Mouse (Mus musculus): ENCODE data around the gene Crtap. TPM values are rescaled to one million over a fixed set of nuclear protein-coding genes. Genes with fewer than 3 reads are reported as not detected.
A peak's percentile ranks its signal among the peaks of the same experiment; 100 is the strongest.
"Not testable (repeated sequence)": the region's sequence is repeated elsewhere in the genome, so short reads cannot be mapped to it uniquely, and the experiment has no call there.

Crtap gene
- polyA plus RNA-seq, 2 experiments, result 12.8 to 13.7 TPM

- H3K27me3 ChIP-seq (ENCODE audit: control insufficient read depth, insufficient read depth, low read length), result no peaks in the 10 kb centered on the region
- no peak overlapping the region for H3K4me3 ChIP-seq (ENCODE audit: insufficient read depth in 1 of 2, low read depth in 2 of 2, low read length in 2 of 2)
- 63% methylated on average over 10 of the region's 10 CpGs for WGBS (ENCODE audit: insufficient replicate concordance)
- H3K9ac ChIP-seq (replicated peaks), result no peak overlapping the region
- ATAC-seq (ENCODE audit: insufficient read depth), result no peak
- H3K4me2 ChIP-seq (ENCODE audit: low read depth), result no peak overlapping the region
- H3K4me1 ChIP-seq (replicated peaks; ENCODE audit: control insufficient read depth in 2 of 2, insufficient read depth in 2 of 2, low read length in 1 of 2), result no peaks in the 10 kb centered on the region
- H3K9me3 ChIP-seq (ENCODE audit: control insufficient read depth, low read length), result no peaks in the 10 kb centered on the region
- no peak overlapping the region for H3K27ac ChIP-seq
- no peak for TF ChIP-seq EP300 (IDR thresholded peaks at IDR 0.05; ENCODE audit: low read depth)
- no peak for TF ChIP-seq CTCF (IDR thresholded peaks at IDR 0.05; ENCODE audit: low read depth)
- no peak for DNase-seq (ENCODE audit: low read depth in 3 of 3, low spot score in 3 of 3)
- H3K36me3 ChIP-seq (replicated peaks; ENCODE audit: control insufficient read depth, insufficient read depth, low read depth), result no peaks in the 10 kb centered on the region
Observed at GRCm38 (mm10) chr9:114375276-114375962, 15.1 kb downstream of the Crtap start.

- H3K9me3 ChIP-seq (ENCODE audit: control insufficient read depth, low read length); H3K4me3 ChIP-seq (ENCODE audit: insufficient read depth in 1 of 2, low read depth in 2 of 2, low read length in 2 of 2); H3K4me1 ChIP-seq (replicated peaks; ENCODE audit: control insufficient read depth in 2 of 2, insufficient read depth in 2 of 2, low read length in 1 of 2); H3K36me3 ChIP-seq (replicated peaks; ENCODE audit: control insufficient read depth, insufficient read depth, low read depth); DNase-seq (ENCODE audit: low read depth in 3 of 3, low spot score in 3 of 3); H3K27me3 ChIP-seq (ENCODE audit: control insufficient read depth, insufficient read depth, low read length); H3K27ac ChIP-seq; H3K4me2 ChIP-seq (ENCODE audit: low read depth); ATAC-seq (ENCODE audit: insufficient read depth); H3K9ac ChIP-seq (replicated peaks): not testable (repeated sequence)
- WGBS (ENCODE audit: insufficient replicate concordance), result 29% methylated on average over 5 of the region's 5 CpGs
- peak; percentile 53 for TF ChIP-seq CTCF (IDR thresholded peaks at IDR 0.05; ENCODE audit: low read depth)
Observed at GRCm38 (mm10) chr9:114371717-114372116, 18.8 kb downstream of the Crtap start.

- H3K27me3 ChIP-seq (ENCODE audit: control insufficient read depth, insufficient read depth, low read length); ATAC-seq (ENCODE audit: insufficient read depth); DNase-seq (ENCODE audit: low read depth in 3 of 3, low spot score in 3 of 3); H3K4me3 ChIP-seq (ENCODE audit: insufficient read depth in 1 of 2, low read depth in 2 of 2, low read length in 2 of 2); H3K9ac ChIP-seq (replicated peaks); H3K4me1 ChIP-seq (replicated peaks; ENCODE audit: control insufficient read depth in 2 of 2, insufficient read depth in 2 of 2, low read length in 1 of 2); H3K36me3 ChIP-seq (replicated peaks; ENCODE audit: control insufficient read depth, insufficient read depth, low read depth); H3K9me3 ChIP-seq (ENCODE audit: control insufficient read depth, low read length); H3K27ac ChIP-seq; H3K4me2 ChIP-seq (ENCODE audit: low read depth): not testable (repeated sequence)
- WGBS (ENCODE audit: insufficient replicate concordance), result 48% methylated on average over 5 of the region's 5 CpGs
- TF ChIP-seq CTCF (IDR thresholded peaks at IDR 0.05; ENCODE audit: low read depth), result peak; percentile 25; the same call in 1 of the 2 replicates
Observed at GRCm38 (mm10) chr9:114369389-114369788, 21.1 kb downstream of the Crtap start.

- WGBS (ENCODE audit: insufficient replicate concordance), result 12% methylated on average over 12 of the region's 12 CpGs
- 0 out of 4 replicates have a peak, but pooled peaks cover 0 to 2% of the 10 kb centered on the region in 2 experiments for H3K4me1 ChIP-seq (replicated peaks; ENCODE audit: control insufficient read depth in 2 of 2, insufficient read depth in 2 of 2, low read length in 1 of 2)
- H3K36me3 ChIP-seq (replicated peaks; ENCODE audit: control insufficient read depth, insufficient read depth, low read depth), result no peaks in the 10 kb centered on the region
- ATAC-seq (ENCODE audit: insufficient read depth), result peak; percentile 25; the same call in 1 of the 2 replicates
- peak overlapping the region; percentile 33 to 43 for H3K4me3 ChIP-seq (ENCODE audit: insufficient read depth in 1 of 2, low read depth in 2 of 2, low read length in 2 of 2)
- H3K9ac ChIP-seq (replicated peaks), result no peak overlapping the region
- H3K9me3 ChIP-seq (ENCODE audit: control insufficient read depth, low read length), result no peaks in the 10 kb centered on the region
- peak overlapping the region; percentile 58 for H3K4me2 ChIP-seq (ENCODE audit: low read depth)
- DNase-seq (ENCODE audit: low read depth in 3 of 3, low spot score in 3 of 3), result no peak
- no peaks in the 10 kb centered on the region for H3K27me3 ChIP-seq (ENCODE audit: control insufficient read depth, insufficient read depth, low read length)
- no peak for TF ChIP-seq CTCF (IDR thresholded peaks at IDR 0.05; ENCODE audit: low read depth)
- TF ChIP-seq EP300 (IDR thresholded peaks at IDR 0.05; ENCODE audit: low read depth), result no peak
- H3K27ac ChIP-seq, result no peak overlapping the region
Observed at GRCm38 (mm10) chr9:114368471-114368858, 22.0 kb downstream of the Crtap start.

GRCm38 (mm10) chr9:114367783-114368470, 22.5 kb downstream of the Crtap start:
- H3K27ac ChIP-seq, result no peak overlapping the region
- no peak for DNase-seq (ENCODE audit: low read depth in 3 of 3, low spot score in 3 of 3)
- H3K9me3 ChIP-seq (ENCODE audit: control insufficient read depth, low read length), result no peaks in the 10 kb centered on the region
- peak overlapping the region; percentile 33 to 43 for H3K4me3 ChIP-seq (ENCODE audit: insufficient read depth in 1 of 2, low read depth in 2 of 2, low read length in 2 of 2)
- WGBS (ENCODE audit: insufficient replicate concordance), result under 1% methylated on average over 48 of the region's 48 CpGs
- no peaks in the 10 kb centered on the region for H3K36me3 ChIP-seq (replicated peaks; ENCODE audit: control insufficient read depth, insufficient read depth, low read depth)
- no peak overlapping the region; the same call in 1 of the 2 replicates for H3K9ac ChIP-seq (replicated peaks)
- peak; percentile 74; the same call in 1 of the 2 replicates for ATAC-seq (ENCODE audit: insufficient read depth)
- H3K4me1 ChIP-seq (replicated peaks; ENCODE audit: control insufficient read depth in 2 of 2, insufficient read depth in 2 of 2, low read length in 1 of 2), result 0 out of 4 replicates have a peak, but pooled peaks cover 0 to 2% of the 10 kb centered on the region in 2 experiments
- H3K27me3 ChIP-seq (ENCODE audit: control insufficient read depth, insufficient read depth, low read length), result no peaks in the 10 kb centered on the region
- peak overlapping the region; percentile 58 for H3K4me2 ChIP-seq (ENCODE audit: low read depth)
- no peak for TF ChIP-seq CTCF (IDR thresholded peaks at IDR 0.05; ENCODE audit: low read depth)
- no peak for TF ChIP-seq EP300 (IDR thresholded peaks at IDR 0.05; ENCODE audit: low read depth)

- H3K27me3 ChIP-seq (ENCODE audit: control insufficient read depth, insufficient read depth, low read length); H3K9me3 ChIP-seq (ENCODE audit: control insufficient read depth, low read length); DNase-seq (ENCODE audit: low read depth in 3 of 3, low spot score in 3 of 3); ATAC-seq (ENCODE audit: insufficient read depth); H3K4me1 ChIP-seq (replicated peaks; ENCODE audit: control insufficient read depth in 2 of 2, insufficient read depth in 2 of 2, low read length in 1 of 2); H3K27ac ChIP-seq; H3K4me2 ChIP-seq (ENCODE audit: low read depth); H3K36me3 ChIP-seq (replicated peaks; ENCODE audit: control insufficient read depth, insufficient read depth, low read depth); H3K9ac ChIP-seq (replicated peaks); H3K4me3 ChIP-seq (ENCODE audit: insufficient read depth in 1 of 2, low read depth in 2 of 2, low read length in 2 of 2): not testable (repeated sequence)
- 35% methylated on average over 9 of the region's 9 CpGs for WGBS (ENCODE audit: insufficient replicate concordance)
Observed at GRCm38 (mm10) chr9:114329855-114330254, 60.6 kb downstream of the Crtap start, which contains the start of gene Bcl2a1c. Bcl2a1c (plus strand) TSS chr9:114330135.

GRCm38 (mm10) chr9:114328332-114328731, 62.1 kb downstream of the Crtap start:
- not testable (repeated sequence) for H3K9ac ChIP-seq (replicated peaks); H3K4me3 ChIP-seq (ENCODE audit: insufficient read depth in 1 of 2, low read depth in 2 of 2, low read length in 2 of 2); H3K4me1 ChIP-seq (replicated peaks; ENCODE audit: control insufficient read depth in 2 of 2, insufficient read depth in 2 of 2, low read length in 1 of 2); DNase-seq (ENCODE audit: low read depth in 3 of 3, low spot score in 3 of 3); H3K9me3 ChIP-seq (ENCODE audit: control insufficient read depth, low read length); ATAC-seq (ENCODE audit: insufficient read depth); H3K27me3 ChIP-seq (ENCODE audit: control insufficient read depth, insufficient read depth, low read length); H3K27ac ChIP-seq; H3K4me2 ChIP-seq (ENCODE audit: low read depth); H3K36me3 ChIP-seq (replicated peaks; ENCODE audit: control insufficient read depth, insufficient read depth, low read depth)

Data from liver, embryonic 14.5 days (tissue).